In genomic region chr7:36136571-36136970, GRCm38 (mm10) we compare ENCODE assay signal across 16 mouse cellular contexts.
A peak's percentile ranks its signal among the peaks of the same experiment; 100 is the strongest.
DNase-seq lines count a peak whose midpoint lies in the region; ATAC-seq and TF ChIP-seq lines count a peak whose summit lies in the region.
"Had no signal": no experiment of that assay in that cellular context is flagged by ENCODE, and none has a peak within 500 bp of the region (broad histone marks: within the 10 kb centered on the region; RNA-seq: fewer than 3 reads in every experiment).

No protein-coding gene starts in this region.

- H3K4me3 ChIP-seq in forebrain, embryonic 10.5 days, result no peak overlapping the region
- no peak overlapping the region for H3K4me3 ChIP-seq in forebrain, embryonic 13.5 days
- H3K4me3 ChIP-seq in lung, embryonic 14.5 days (ENCODE audit: low read depth, low read length), result no peak overlapping the region
- H3K4me3 ChIP-seq in hindbrain, embryonic 12.5 days, result no peak overlapping the region
- no peak overlapping the region for H3K4me3 ChIP-seq in midbrain, embryonic 14.5 days (replicated peaks; ENCODE audit: low read depth, low read length)
- H3K4me3 ChIP-seq: left cerebral cortex, adult 2 months; myocyte had no signal

- H3K4me1 ChIP-seq in forebrain, embryonic 10.5 days, result peaks cover 46% of the 10 kb centered on the region
- peaks cover 35% of the 10 kb centered on the region for H3K4me1 ChIP-seq in forebrain, embryonic 13.5 days
- H3K4me1 ChIP-seq in lung, embryonic 14.5 days (ENCODE audit: insufficient read depth), result peaks cover 22% of the 10 kb centered on the region
- H3K4me1 ChIP-seq in hindbrain, embryonic 12.5 days, result peaks cover 26% of the 10 kb centered on the region
- H3K4me1 ChIP-seq in midbrain, embryonic 14.5 days (ENCODE audit: control insufficient read depth, insufficient read depth, low read length), result peaks cover 4% of the 10 kb centered on the region; the same call in 1 of the 2 replicates

- no peak for TF ChIP-seq CTCF in lung, embryonic 14.5 days (IDR thresholded peaks at IDR 0.05; ENCODE audit: low read depth)

- H3K36me3 ChIP-seq in forebrain, embryonic 10.5 days (replicated peaks), result no peaks in the 10 kb centered on the region
- no peaks in the 10 kb centered on the region for H3K36me3 ChIP-seq in forebrain, embryonic 13.5 days (ENCODE audit: poor library complexity, severe bottlenecking)
- H3K36me3 ChIP-seq in lung, embryonic 14.5 days (ENCODE audit: insufficient read depth), result no peaks in the 10 kb centered on the region
- H3K36me3 ChIP-seq in hindbrain, embryonic 12.5 days, result no peaks in the 10 kb centered on the region
- no peaks in the 10 kb centered on the region for H3K36me3 ChIP-seq in midbrain, embryonic 14.5 days (ENCODE audit: control insufficient read depth, insufficient read depth, low read length)

- 0 out of 2 replicates have a peak overlapping the region, but pooled peaks have one; percentile 15 for H3K27ac ChIP-seq in forebrain, embryonic 10.5 days
- H3K27ac ChIP-seq in forebrain, embryonic 13.5 days, result no peak overlapping the region
- H3K27ac ChIP-seq in lung, embryonic 14.5 days (ENCODE audit: low read depth), result no peak overlapping the region; the same call in 1 of the 2 replicates
- 0 out of 2 replicates have a peak overlapping the region, but pooled peaks have one; percentile 57 for H3K27ac ChIP-seq in hindbrain, embryonic 12.5 days
- H3K27ac ChIP-seq in midbrain, embryonic 14.5 days (replicated peaks; ENCODE audit: low read depth, low read length), result no peak overlapping the region
- H3K27ac ChIP-seq: left cerebral cortex, adult 2 months had no signal

- H3K27me3 ChIP-seq in forebrain, embryonic 10.5 days (ENCODE audit: poor library complexity, severe bottlenecking), result no peaks in the 10 kb centered on the region
- H3K27me3 ChIP-seq in forebrain, embryonic 13.5 days, result no peaks in the 10 kb centered on the region
- no peaks in the 10 kb centered on the region for H3K27me3 ChIP-seq in lung, embryonic 14.5 days (ENCODE audit: insufficient read depth, low read length)
- no peaks in the 10 kb centered on the region for H3K27me3 ChIP-seq in hindbrain, embryonic 12.5 days
- no peaks in the 10 kb centered on the region for H3K27me3 ChIP-seq in midbrain, embryonic 14.5 days (ENCODE audit: control insufficient read depth, insufficient read depth, low read length)
- H3K27me3 ChIP-seq: CH12.LX, Patski had no signal

- no peak overlapping the region for H3K9ac ChIP-seq in forebrain, embryonic 13.5 days
- H3K9ac ChIP-seq in lung, embryonic 14.5 days, result no peak overlapping the region
- no peak overlapping the region for H3K9ac ChIP-seq in hindbrain, embryonic 12.5 days
- no peak overlapping the region for H3K9ac ChIP-seq in midbrain, embryonic 14.5 days (replicated peaks; ENCODE audit: low read length)

- H3K4me2 ChIP-seq in forebrain, embryonic 13.5 days, result no peak overlapping the region
- no peak overlapping the region for H3K4me2 ChIP-seq in lung, embryonic 14.5 days
- no peak overlapping the region for H3K4me2 ChIP-seq in hindbrain, embryonic 12.5 days (replicated peaks)
- H3K4me2 ChIP-seq in midbrain, embryonic 14.5 days (ENCODE audit: low read length), result no peak overlapping the region
- H3K4me2 ChIP-seq: heart, embryonic 11.5 days had no signal

- DNase-seq in forebrain, embryonic 10.5 days (ENCODE audit: extremely low spot score, low spot score), result no peak
- peak; percentile 71 for DNase-seq in lung, embryonic 14.5 days
- DNase-seq in lung, postnatal 4 days, result no peak
- DNase-seq in midbrain, embryonic 14.5 days, result peak; percentile 46
- no peak for DNase-seq in adrenal gland, postnatal 25 days
- no peak for DNase-seq in thymus, postnatal 4 days
- DNase-seq: cerebellum, adult 18-20 months; kidney, adult 2 months; thymus, postnatal 36 days had no signal

- 52% methylated on average over 5 of the region's 5 CpGs for WGBS in forebrain, embryonic 10.5 days
- WGBS in forebrain, embryonic 13.5 days, result 32% methylated on average over 5 of the region's 5 CpGs
- WGBS in lung, embryonic 14.5 days, result 34% methylated on average over 5 of the region's 5 CpGs
- WGBS in hindbrain, embryonic 12.5 days, result 31% methylated on average over 5 of the region's 5 CpGs
- WGBS in midbrain, embryonic 14.5 days, result 41% methylated on average over 5 of the region's 5 CpGs

- no peak for ATAC-seq in forebrain, embryonic 13.5 days
- ATAC-seq in lung, embryonic 14.5 days (ENCODE audit: insufficient read depth), result peak; percentile 24; the same call in 1 of the 2 replicates
- ATAC-seq in hindbrain, embryonic 12.5 days (ENCODE audit: low FRiP score), result peak; percentile 51; the same call in 1 of the 2 replicates
- no peak for ATAC-seq in midbrain, embryonic 14.5 days (ENCODE audit: low FRiP score, low TSS enrichment)
- ATAC-seq: Patski had no signal

- no peaks in the 10 kb centered on the region for H3K9me3 ChIP-seq in forebrain, embryonic 10.5 days
- H3K9me3 ChIP-seq in forebrain, embryonic 13.5 days (replicated peaks), result no peaks in the 10 kb centered on the region
- H3K9me3 ChIP-seq in lung, embryonic 14.5 days (ENCODE audit: low read depth, low read length), result no peaks in the 10 kb centered on the region
- no peaks in the 10 kb centered on the region for H3K9me3 ChIP-seq in hindbrain, embryonic 12.5 days (replicated peaks)
- no peaks in the 10 kb centered on the region for H3K9me3 ChIP-seq in midbrain, embryonic 14.5 days (ENCODE audit: control insufficient read depth, low read length)

Comparison
In these comparisons a context has a peak if more than half of its experiments do, and no peak if none do; other contexts are left out.
1. DNase-seq: peak in lung, embryonic 14.5 days (single experiment) and midbrain, embryonic 14.5 days (single experiment); none in forebrain, embryonic 10.5 days (single experiment), lung, postnatal 4 days (0 of 2), adrenal gland, postnatal 25 days (single experiment) and thymus, postnatal 4 days (single experiment).
2. H3K27ac ChIP-seq: peak in forebrain, embryonic 10.5 days (single experiment) and hindbrain, embryonic 12.5 days (single experiment); none in forebrain, embryonic 13.5 days (single experiment), lung, embryonic 14.5 days (single experiment) and midbrain, embryonic 14.5 days (single experiment).
3. ATAC-seq: peak in lung, embryonic 14.5 days (single experiment) and hindbrain, embryonic 12.5 days (single experiment); none in forebrain, embryonic 13.5 days (single experiment) and midbrain, embryonic 14.5 days (single experiment).